Mouse (Mus musculus) midbrain, postnatal 0 days (tissue): ENCODE measurements around the gene Slc18a2. TPM values are rescaled to one million over a fixed set of nuclear protein-coding genes. Genes with fewer than 3 reads are reported as not detected.

Source experiments
- ATAC-seq: fragments of 200-750 bp; cut with Nextera tagmentation; 2 replicates; pipeline ENCODE4 v1.8.0; 2017; ENCODE audit warnings: moderate number of reproducible peaks, mild to moderate bottlenecking, moderate TSS enrichment, moderate library complexity; ENCODE audit not compliant: low FRiP score
- DNase-seq: peaks from one replicate; pipeline ENCODE4 v3.0.0-alpha.2; 2015; ENCODE audit warnings: low spot score
- H3K27ac ChIP-seq: fragments of 300-500 bp; sonication (generic); 2 replicates; pipeline ENCODE4 v1.5.1; 2014; ENCODE audit warnings: low read depth, mild to moderate bottlenecking, low read length, mixed read lengths
- H3K27me3 ChIP-seq: fragments of 300-500 bp; sonication (generic); 2 replicates; pipeline ENCODE4 v1.6.1; 2014; ENCODE audit warnings: low read length, control low read depth, mixed read lengths; ENCODE audit not compliant: insufficient read depth
- H3K36me3 ChIP-seq: fragments of 300-500 bp; sonication (generic); 2 replicates; pipeline ENCODE4 v1.6.1; 2014; ENCODE audit warnings: low read length, control low read depth, mixed read lengths; ENCODE audit not compliant: insufficient read depth
- H3K4me1 ChIP-seq: fragments of 300-500 bp; sonication (generic); 2 replicates; pipeline ENCODE4 v1.6.1; 2014; ENCODE audit warnings: mild to moderate bottlenecking, control low read depth, antibody characterized with exemption, low read length, mixed read lengths; ENCODE audit not compliant: insufficient read depth
- H3K4me2 ChIP-seq: fragments of 300-500 bp; sonication (generic); 2 replicates; pipeline ENCODE4 v1.6.1; 2014; ENCODE audit warnings: low read depth, mild to moderate bottlenecking, low read length, mixed read lengths; ENCODE audit not compliant: poor library complexity, severe bottlenecking
- H3K4me3 ChIP-seq: fragments of 300-500 bp; sonication (generic); 2 replicates; pipeline ENCODE4 v1.5.1; 2014; ENCODE audit warnings: low read depth, mild to moderate bottlenecking, low read length, moderate library complexity
- H3K9ac ChIP-seq: fragments of 300-500 bp; sonication (generic); replicated peaks from 2 replicates; pipeline ENCODE4 v1.6.1; 2014; ENCODE audit warnings: mild to moderate bottlenecking, low read length, moderate library complexity, mixed read lengths; ENCODE audit not compliant: poor library complexity, severe bottlenecking
- H3K9me3 ChIP-seq: fragments of 300-500 bp; sonication (generic); 2 replicates; pipeline ENCODE4 v1.6.1; 2016; ENCODE audit warnings: low read length, control low read depth
- CTCF ChIP-seq: IDR thresholded peaks from 2 replicates; pipeline ENCODE4 v1.5.1; 2016; ENCODE audit warnings: antibody characterized with exemption, mild to moderate bottlenecking
- WGBS: fragments of 180-500 bp; shearing (Covaris S2); extraction: QIAGEN DNeasy Blood & Tissue Kit; methylation state at CpG from one replicate; pipeline ENCODE4 v1.1.7; 2014; 5-methylcytosine and 5-hydroxymethylcytosine counted together
- polyA plus RNA-seq: library from polyadenylated mRNA; unstranded; fragments of >200 nt; fragmentation: Nextera tagmentation; extraction: Ambion mirVana; gene quantifications from 2 replicates; pipeline ENCODE4 v1.2.1, GENCODE M21; 2015
- total RNA-seq: library from RNA; depleted of rRNA; stranded (reverse); fragments of >200 nt; gene quantifications from 2 replicates; pipeline ENCODE4 v1.2.3, GENCODE M21; 2014; rRNA removed

Slc18a2 gene
- total and polyA plus RNA-seq, 2 experiments from 2014 or later = 19.5 to 21.4 TPM

- peak overlapping the region; percentile 83 for H3K9ac ChIP-seq
- no peaks in the 10 kb centered on the region for H3K36me3 ChIP-seq
- peak overlapping the region; percentile 92 for H3K4me3 ChIP-seq
- H3K9me3 ChIP-seq = no peaks in the 10 kb centered on the region
- H3K27me3 ChIP-seq = no peaks in the 10 kb centered on the region
- TF ChIP-seq CTCF = no peak
- peak overlapping the region; percentile 99 for H3K4me2 ChIP-seq
- no peak overlapping the region for H3K27ac ChIP-seq
- ATAC-seq = no peak
- H3K4me1 ChIP-seq = peaks cover 8% of the 10 kb centered on the region; the same call in 1 of the 2 replicates
- peak; percentile 7 for DNase-seq
- WGBS = 0% methylated on average over 14 of the region's 14 CpGs
These were observed 83.6 kb downstream of the Slc18a2 start for GRCm38 (mm10) chr19:59344304-59344711.

- H3K27me3 ChIP-seq = no peaks in the 10 kb centered on the region
- DNase-seq = no peak
- H3K9ac ChIP-seq = peak overlapping the region; percentile 83
- H3K4me3 ChIP-seq = peak overlapping the region; percentile 92
- no peaks in the 10 kb centered on the region for H3K36me3 ChIP-seq
- TF ChIP-seq CTCF = peak; percentile 37
- peaks cover 8% of the 10 kb centered on the region; the same call in 1 of the 2 replicates for H3K4me1 ChIP-seq
- peak overlapping the region; percentile 90 for H3K27ac ChIP-seq
- H3K9me3 ChIP-seq = no peaks in the 10 kb centered on the region
- H3K4me2 ChIP-seq = peak overlapping the region; percentile 99
- ATAC-seq = peak; percentile 64
- 0% methylated on average over 64 of the region's 70 CpGs for WGBS
These were observed 84.5 kb downstream of the Slc18a2 start for GRCm38 (mm10) chr19:59345081-59345657.

Other genes with a start within 250 kb of the Slc18a2 start
- gene Shtn1, start 184.8 kb upstream of the Slc18a2 start, total RNA-seq = 69.8 and 70.9 TPM in 2 replicates
- gene Shtn1, start 184.8 kb upstream of the Slc18a2 start, polyA plus RNA-seq = 67.5 and 68.1 TPM in 2 replicates
- gene Vax1, start 90.8 kb upstream of the Slc18a2 start, total RNA-seq = not detected in 2 replicates
- gene Vax1, start 90.8 kb upstream of the Slc18a2 start, polyA plus RNA-seq = 0.91 and 2.2 TPM in 2 replicates
- not detected in 2 replicates for gene Kcnk18, start 41.7 kb upstream of the Slc18a2 start, total RNA-seq
- gene Kcnk18, start 41.7 kb upstream of the Slc18a2 start, polyA plus RNA-seq = not detected in 2 replicates
- gene Rps12-ps3, start 61.4 kb downstream of the Slc18a2 start, total RNA-seq = 77.4 and 105 TPM in 2 replicates
- 9.1 and 9.7 TPM in 2 replicates for gene Rps12-ps3, start 61.4 kb downstream of the Slc18a2 start, polyA plus RNA-seq
- gene Pdzd8, start 84.9 kb downstream of the Slc18a2 start, total RNA-seq = 48.8 and 56.3 TPM in 2 replicates
- gene Pdzd8, start 84.9 kb downstream of the Slc18a2 start, polyA plus RNA-seq = 8.8 and 11.3 TPM in 2 replicates
- gene Emx2, start 197.5 kb downstream of the Slc18a2 start, total RNA-seq = 6.1 and 6.6 TPM in 2 replicates
- gene Emx2, start 197.5 kb downstream of the Slc18a2 start, polyA plus RNA-seq = 10.3 and 10.5 TPM in 2 replicates